Mouse (Mus musculus) myocyte (in vitro differentiated cells): ENCODE measurements at regions not wholly inside any gene's neighbourhood (a gene's known extent, or its start where the extent isn't known, plus 50 kb on each side); places are given as distances from the start of the nearest gene placed in this dataset.

Source experiments
- H3K27me3 ChIP-seq: one replicate; pipeline ENCODE4 v1.6.1; 2011; ENCODE audit not compliant: control insufficient read depth, insufficient read depth, insufficient read length
- H3K36me3 ChIP-seq: one replicate; pipeline ENCODE4 v1.6.1; 2011; ENCODE audit not compliant: control insufficient read depth, insufficient read depth
- H3K4me2 ChIP-seq: one replicate; pipeline ENCODE4 v1.6.1; 2011; ENCODE audit warnings: low read depth, control low read depth
- H3K4me3 ChIP-seq: one replicate; pipeline ENCODE4 v1.5.1; 2011; ENCODE audit warnings: mild to moderate bottlenecking, control low read depth, moderate library complexity
- H3K79me2 ChIP-seq: one replicate; pipeline ENCODE4 v1.6.1; 2011; ENCODE audit not compliant: control insufficient read depth, insufficient read depth
- H3ac ChIP-seq: one replicate; pipeline ENCODE4 v1.6.1; 2011; ENCODE audit not compliant: control insufficient read depth, insufficient read length
- CEBPB ChIP-seq: IDR thresholded peaks from 2 replicates; pipeline ENCODE4 v1.6.1; 2011; ENCODE audit warnings: mild to moderate bottlenecking, moderate library complexity; ENCODE audit not compliant: poor library complexity, insufficient read depth, severe bottlenecking
- E2F4 ChIP-seq: IDR thresholded peaks from one replicate; pipeline ENCODE4 v1.6.1; 2011; ENCODE audit warnings: mild to moderate bottlenecking, control low read depth, moderate library complexity; ENCODE audit not compliant: insufficient read depth
- MAX ChIP-seq: IDR thresholded peaks from one replicate; pipeline ENCODE4 v1.6.1; 2011; ENCODE audit warnings: low read depth, mild to moderate bottlenecking, control low read depth
- MYOD1 ChIP-seq, 3 experiments: IDR thresholded peaks; one replicate each; pipeline ENCODE4 v1.6.1; 2011; ENCODE audit warnings: control low read depth in 2 of 3, low read depth in 2 of 3, mild to moderate bottlenecking in 2 of 3, moderate library complexity in 1 of 3; ENCODE audit not compliant: insufficient read length in 2 of 3, control insufficient read depth in 1 of 3
- MYOG ChIP-seq, 3 experiments: IDR thresholded peaks; one replicate each; pipeline ENCODE4 v1.6.1; 2011; ENCODE audit warnings: control low read depth in 2 of 3, low read depth in 2 of 3, mild to moderate bottlenecking in 2 of 3; ENCODE audit not compliant: insufficient read length in 2 of 3, control insufficient read depth in 1 of 3, insufficient read depth in 1 of 3
- POLR2A ChIP-seq: IDR thresholded peaks from one replicate; pipeline ENCODE4 v1.6.1; 2011; ENCODE audit warnings: low read depth, mild to moderate bottlenecking, control low read depth, moderate library complexity; ENCODE audit not compliant: insufficient read length
- POLR2AphosphoS2 ChIP-seq: IDR thresholded peaks from one replicate; pipeline ENCODE4 v1.6.1; 2011; ENCODE audit warnings: low read depth, control low read depth; ENCODE audit not compliant: insufficient read length
- REST ChIP-seq: IDR thresholded peaks from one replicate; pipeline ENCODE4 v1.6.1; 2011; ENCODE audit warnings: mild to moderate bottlenecking, control low read depth, moderate library complexity; ENCODE audit not compliant: insufficient read depth, insufficient read length
- SRF ChIP-seq: IDR thresholded peaks from one replicate; pipeline ENCODE4 v1.6.1; 2011; ENCODE audit warnings: low read depth; ENCODE audit not compliant: control insufficient read depth, insufficient read length
- TCF12 ChIP-seq: IDR thresholded peaks from one replicate; pipeline ENCODE4 v1.6.1; 2011; ENCODE audit warnings: mild to moderate bottlenecking, control low read depth; ENCODE audit not compliant: poor library complexity, insufficient read depth, severe bottlenecking
- TCF3 ChIP-seq: IDR thresholded peaks from one replicate; pipeline ENCODE4 v1.6.1; 2011; ENCODE audit warnings: low read depth, control low read depth; ENCODE audit not compliant: insufficient read length
- USF1 ChIP-seq: IDR thresholded peaks from one replicate; pipeline ENCODE4 v1.6.1; 2011; ENCODE audit warnings: low read depth, mild to moderate bottlenecking, control low read depth, moderate library complexity

GRCm38 (mm10) chr6:51320019-51320418, 112.5 kb upstream of the Nfe2l3 start:
- Histone ChIP-seq H3K4me2 (no peak overlapping the region), H3ac (no peak overlapping the region), H3K36me3 (no peaks in the 10 kb centered on the region), H3K4me3 (no peak overlapping the region), H3K79me2 (no peaks in the 10 kb centered on the region), H3K27me3 (no peaks in the 10 kb centered on the region)
- no peak for TF ChIP-seq CEBPB
- no peak for TF ChIP-seq USF1
- no peak for TF ChIP-seq REST
- TF ChIP-seq MYOG (IDR thresholded peaks at IDR 0.05; ENCODE audit: control insufficient read depth in 1 of 3, insufficient read depth in 1 of 3, insufficient read length in 2 of 3, low read depth in 2 of 3) = no peak
- TF ChIP-seq POLR2A = no peak
- no peak for TF ChIP-seq POLR2AphosphoS2
- no peak for TF ChIP-seq E2F4
- TF ChIP-seq MYOD1 (IDR thresholded peaks at IDR 0.05; ENCODE audit: control insufficient read depth in 1 of 3, insufficient read length in 2 of 3, low read depth in 2 of 3) = no peak
- TF ChIP-seq SRF = no peak
- TF ChIP-seq MAX = no peak
- TF ChIP-seq TCF12 = no peak
- TF ChIP-seq TCF3 = no peak

- Histone ChIP-seq H3K27me3 (no peaks in the 10 kb centered on the region), H3K79me2 (no peaks in the 10 kb centered on the region), H3ac (no peak overlapping the region), H3K4me3 (no peak overlapping the region), H3K36me3 (no peaks in the 10 kb centered on the region), H3K4me2 (no peak overlapping the region)
- TF ChIP-seq E2F4 (no peak), TCF3 (no peak), SRF (no peak), MYOD1 (IDR thresholded peaks at IDR 0.05; ENCODE audit: control insufficient read depth in 1 of 3, insufficient read length in 2 of 3, low read depth in 2 of 3) (no peak), USF1 (no peak), TCF12 (no peak), REST (no peak), POLR2AphosphoS2 (no peak), MYOG (IDR thresholded peaks at IDR 0.05; ENCODE audit: control insufficient read depth in 1 of 3, insufficient read depth in 1 of 3, insufficient read length in 2 of 3, low read depth in 2 of 3) (no peak), CEBPB (no peak), MAX (no peak)
These were observed 111.6 kb upstream of the Nfe2l3 start for GRCm38 (mm10) chr6:51320676-51321419.

- H3K4me3 ChIP-seq = no peak overlapping the region
- no peak for TF ChIP-seq REST
- TF ChIP-seq POLR2A = no peak
- TF ChIP-seq MYOD1 (IDR thresholded peaks at IDR 0.05; ENCODE audit: control insufficient read depth in 1 of 3, insufficient read length in 2 of 3, low read depth in 2 of 3) = no peak
- no peaks in the 10 kb centered on the region for H3K36me3 ChIP-seq
These were observed 106.2 kb upstream of the Nfe2l3 start for GRCm38 (mm10) chr6:51326103-51326829.

DNA sequence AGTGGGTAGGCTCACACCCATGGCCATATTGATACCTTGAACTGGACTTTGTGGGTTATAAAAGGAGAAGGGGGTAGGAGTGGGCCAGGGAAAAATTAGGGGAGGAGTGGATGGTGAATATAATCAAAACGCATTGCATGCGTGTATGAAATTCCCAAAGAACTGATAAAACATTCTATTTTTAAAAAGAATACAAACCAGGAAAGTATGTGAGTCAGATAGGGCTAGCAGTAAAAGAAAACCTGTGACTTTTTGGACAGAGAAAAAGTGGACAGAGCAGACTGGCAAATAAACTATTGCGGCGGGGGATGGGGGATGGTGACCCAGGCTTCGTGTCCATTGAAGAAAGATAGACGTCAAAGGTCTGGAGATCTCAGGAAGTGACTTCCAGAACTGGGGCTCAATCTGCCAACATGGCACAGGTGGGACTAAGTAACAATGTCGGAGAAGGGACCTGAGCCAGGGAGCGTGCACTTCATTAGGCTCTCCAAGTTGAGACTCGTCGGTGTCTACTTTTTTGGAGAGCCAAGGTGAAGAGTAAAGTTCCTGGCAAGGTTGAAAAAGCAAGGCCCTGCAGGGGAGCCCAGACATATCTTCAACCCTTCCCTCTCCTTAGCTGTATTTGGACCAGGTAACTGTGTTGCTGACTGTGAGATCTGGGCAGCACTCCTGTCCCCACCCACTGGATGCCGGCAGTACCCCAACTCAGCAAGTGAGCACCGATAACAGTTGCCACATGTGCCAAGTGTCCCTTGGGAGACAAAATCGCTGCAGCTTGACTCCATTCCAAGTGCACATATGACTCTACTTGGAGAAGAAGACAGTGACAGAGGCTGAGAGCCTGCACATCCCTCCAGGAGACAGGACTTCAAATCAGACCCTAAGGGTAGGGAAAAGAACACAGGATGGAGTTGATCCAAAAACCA, 103.1 kb upstream of the Nfe2l3 start:
- TF ChIP-seq SRF (no peak), MAX (no peak), MYOG (IDR thresholded peaks at IDR 0.05; ENCODE audit: control insufficient read depth in 1 of 3, insufficient read depth in 1 of 3, insufficient read length in 2 of 3, low read depth in 2 of 3) (no peak), CEBPB (no peak), E2F4 (no peak), MYOD1 (IDR thresholded peaks at IDR 0.05; ENCODE audit: control insufficient read depth in 1 of 3, insufficient read length in 2 of 3, low read depth in 2 of 3) (no peak), REST (no peak), POLR2A (no peak), TCF3 (no peak), POLR2AphosphoS2 (no peak), TCF12 (no peak), USF1 (no peak)
- no peaks in the 10 kb centered on the region for H3K79me2 ChIP-seq
- no peak overlapping the region for H3K4me2 ChIP-seq
- H3ac ChIP-seq = no peak overlapping the region
- H3K36me3 ChIP-seq = no peaks in the 10 kb centered on the region
- H3K27me3 ChIP-seq = no peaks in the 10 kb centered on the region
- H3K4me3 ChIP-seq = no peak overlapping the region

More at GRCm38 (mm10) chr6:51326103-51326829, 106.2 kb upstream of the Nfe2l3 start:
- Histone ChIP-seq H3K4me2 (no peak overlapping the region), H3ac (no peak overlapping the region), H3K79me2 (no peaks in the 10 kb centered on the region), H3K27me3 (no peaks in the 10 kb centered on the region)
